Mouse (Mus musculus): ENCODE measurements at regions not wholly inside any gene's neighbourhood (a gene's known extent, or its start where the extent isn't known, plus 50 kb on each side); places are given as distances from the start of the nearest gene placed in this dataset.

GRCm38 (mm10) chr3:113811790-113812189 is 181.8 kb upstream of the Rnpc3 start:
- in situ Hi-C loops (cut with MboI, MseI), result no loop called here

DNA sequence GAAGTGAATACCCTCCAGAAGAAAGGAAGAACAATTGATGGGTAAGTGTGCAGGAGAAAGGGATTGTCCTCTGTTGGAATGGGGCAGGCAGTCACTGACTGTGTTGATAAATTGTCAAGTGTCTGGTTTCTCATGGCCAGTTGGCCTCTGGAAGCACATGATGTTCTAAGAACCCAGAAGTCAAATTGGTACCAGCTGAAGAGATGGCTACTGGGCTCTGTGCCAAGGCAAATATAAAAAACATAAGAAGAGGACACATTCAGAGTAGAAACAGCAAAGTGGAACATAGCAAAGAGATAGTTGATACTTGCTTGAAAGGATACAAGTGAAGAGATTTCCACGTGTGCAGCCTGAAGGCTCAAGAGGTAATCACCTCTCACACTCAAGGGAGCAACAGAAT is 170.9 kb upstream of the Col11a1 start:
- in situ Hi-C loops (cut with MboI, MseI), result no loop called here

GRCm38 (mm10) chr3:113860005-113860404 is 170.3 kb upstream of the Col11a1 start:
- in situ Hi-C loops (cut with MboI, MseI), result no loop called here

GRCm38 (mm10) chr3:113860426-113860825 is 169.9 kb upstream of the Col11a1 start:
- in situ Hi-C loops (cut with MboI, MseI), result no loop called here

DNA sequence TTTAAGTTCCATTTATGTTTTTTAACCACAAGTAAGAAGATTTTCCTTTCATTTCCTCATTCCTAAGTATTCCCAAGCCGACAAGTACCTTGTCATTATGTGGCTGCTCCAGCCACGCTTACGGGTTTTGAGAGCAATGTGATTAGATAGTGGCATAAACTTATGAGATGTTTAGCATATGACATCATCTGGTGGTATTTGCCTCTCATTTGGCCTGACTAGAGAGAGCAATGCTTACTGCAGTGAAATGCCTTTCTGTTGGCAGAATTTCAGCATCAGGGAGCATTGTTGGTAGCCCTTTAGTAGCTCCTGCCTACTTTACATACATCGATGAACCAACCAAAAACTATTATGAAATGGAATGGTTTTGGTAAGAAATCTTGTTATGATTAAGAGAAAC is 157.1 kb upstream of the Col11a1 start:
- in situ Hi-C loops (cut with MboI, MseI), result no loop called here

DNA sequence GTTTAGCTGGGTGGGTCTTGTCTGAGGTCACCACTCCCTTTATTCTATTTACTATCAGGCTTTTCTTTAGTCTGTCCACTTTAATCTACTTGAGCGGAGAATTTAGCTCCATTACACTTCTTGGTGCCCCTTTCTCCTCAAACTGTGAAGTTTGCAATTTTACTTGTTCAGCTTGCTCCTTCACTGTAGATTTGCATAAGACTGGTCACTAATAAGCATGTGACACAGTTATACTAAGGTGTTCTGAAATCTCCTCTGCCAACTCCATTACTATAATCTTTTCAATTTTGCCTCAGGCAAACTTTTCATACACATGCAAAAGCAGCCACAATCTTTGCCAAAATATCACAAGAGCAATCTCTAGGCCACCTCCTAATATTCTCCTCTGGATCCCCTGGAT is 125.2 kb upstream of the Col11a1 start:
- in situ Hi-C loops (cut with MboI, MseI), result loop anchor here (10.0 kb wide), 1 partner anchor 1890 kb away; no protein-coding TSS in a partner anchor

GRCm38 (mm10) chr3:113919350-113920179 is 110.8 kb upstream of the Col11a1 start:
- in situ Hi-C loops (cut with MboI, MseI), result loop anchor here (10.0 kb wide), 1 partner anchor 1485 kb away; no protein-coding TSS in a partner anchor

DNA sequence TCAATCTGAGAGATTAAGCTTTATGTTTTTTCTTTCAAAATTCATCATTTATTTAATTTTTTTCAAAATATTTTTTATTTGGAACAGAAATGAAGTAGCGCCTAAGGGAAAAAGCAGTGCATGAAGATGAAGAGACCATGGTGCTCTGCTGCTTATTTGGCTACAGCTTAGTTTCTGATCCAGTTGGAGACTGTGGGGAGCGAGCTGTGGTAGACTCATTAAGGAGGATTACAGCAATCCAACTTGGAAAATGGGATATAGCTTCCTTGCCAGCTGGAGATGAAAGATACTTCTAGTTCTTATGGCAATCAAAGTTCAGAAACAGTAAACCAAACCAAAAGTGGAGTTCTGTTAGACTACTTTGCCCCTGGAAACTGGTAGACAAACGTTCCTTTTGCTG is 98.8 kb upstream of the Col11a1 start:
- in situ Hi-C loops (cut with MboI, MseI), result no loop called here

DNA sequence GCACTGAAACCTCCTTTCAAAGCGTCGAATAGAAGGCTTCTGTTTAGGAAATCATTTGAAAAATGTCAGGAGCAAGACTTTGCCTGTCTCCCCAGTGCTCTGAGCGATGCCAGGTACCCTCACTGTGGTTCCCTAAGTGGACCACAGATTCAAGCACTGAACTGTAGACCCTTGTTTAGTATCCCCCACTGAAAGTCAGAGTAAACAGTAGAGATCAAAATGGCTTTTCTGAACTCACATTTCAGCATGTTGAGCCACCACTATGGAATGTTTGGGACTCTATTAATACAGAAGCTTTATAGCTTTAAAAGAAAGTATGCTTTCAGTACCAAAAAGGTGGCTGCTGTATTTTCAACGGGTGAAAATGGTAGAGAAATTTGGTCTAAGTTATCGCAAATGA is 79.8 kb upstream of the Col11a1 start:
- in situ Hi-C loops (cut with MboI, MseI), result no loop called here

GRCm38 (mm10) chr3:113952468-113952867 is 77.9 kb upstream of the Col11a1 start:
- in situ Hi-C loops (cut with MboI, MseI), result no loop called here

GRCm38 (mm10) chr3:113953113-113953512 is 77.2 kb upstream of the Col11a1 start:
- in situ Hi-C loops (cut with MboI, MseI), result no loop called here

GRCm38 (mm10) chr3:113954486-113954885 is 75.9 kb upstream of the Col11a1 start:
- in situ Hi-C loops (cut with MboI, MseI), result no loop called here

GRCm38 (mm10) chr3:113960080-113960479 is 70.3 kb upstream of the Col11a1 start:
- in situ Hi-C loops (cut with MboI, MseI), result no loop called here
